Mouse (Mus musculus): ENCODE results near the gene Gm45716.

Gene Gm45716

GRCm38 (mm10) chr11:90284079-90284478 is 96.6 kb downstream of the Gm45716 start:
- DNase-seq (ENCODE audit: low spot score): no peak

- DNase-seq (ENCODE audit: low spot score): no peak
Measured at GRCm38 (mm10) chr11:90284623-90285022, 97.1 kb downstream of the Gm45716 start.

- no peak for DNase-seq (ENCODE audit: low spot score)
Measured at GRCm38 (mm10) chr11:90286550-90287154, 99.2 kb downstream of the Gm45716 start.

GRCm38 (mm10) chr11:90291156-90291555 is 103.7 kb downstream of the Gm45716 start:
- DNase-seq (ENCODE audit: low spot score): no peak

GRCm38 (mm10) chr11:90292766-90293165 is 105.3 kb downstream of the Gm45716 start:
- no peak for DNase-seq (ENCODE audit: low spot score)

GRCm38 (mm10) chr11:90294622-90295021 is 107.1 kb downstream of the Gm45716 start:
- no peak for DNase-seq (ENCODE audit: low spot score)

Measured in lung, postnatal 25 days (tissue).